Mouse (Mus musculus): ENCODE results near the gene Ltbp3.
A peak's percentile ranks its signal among the peaks of the same experiment; 100 is the strongest.

DNA sequence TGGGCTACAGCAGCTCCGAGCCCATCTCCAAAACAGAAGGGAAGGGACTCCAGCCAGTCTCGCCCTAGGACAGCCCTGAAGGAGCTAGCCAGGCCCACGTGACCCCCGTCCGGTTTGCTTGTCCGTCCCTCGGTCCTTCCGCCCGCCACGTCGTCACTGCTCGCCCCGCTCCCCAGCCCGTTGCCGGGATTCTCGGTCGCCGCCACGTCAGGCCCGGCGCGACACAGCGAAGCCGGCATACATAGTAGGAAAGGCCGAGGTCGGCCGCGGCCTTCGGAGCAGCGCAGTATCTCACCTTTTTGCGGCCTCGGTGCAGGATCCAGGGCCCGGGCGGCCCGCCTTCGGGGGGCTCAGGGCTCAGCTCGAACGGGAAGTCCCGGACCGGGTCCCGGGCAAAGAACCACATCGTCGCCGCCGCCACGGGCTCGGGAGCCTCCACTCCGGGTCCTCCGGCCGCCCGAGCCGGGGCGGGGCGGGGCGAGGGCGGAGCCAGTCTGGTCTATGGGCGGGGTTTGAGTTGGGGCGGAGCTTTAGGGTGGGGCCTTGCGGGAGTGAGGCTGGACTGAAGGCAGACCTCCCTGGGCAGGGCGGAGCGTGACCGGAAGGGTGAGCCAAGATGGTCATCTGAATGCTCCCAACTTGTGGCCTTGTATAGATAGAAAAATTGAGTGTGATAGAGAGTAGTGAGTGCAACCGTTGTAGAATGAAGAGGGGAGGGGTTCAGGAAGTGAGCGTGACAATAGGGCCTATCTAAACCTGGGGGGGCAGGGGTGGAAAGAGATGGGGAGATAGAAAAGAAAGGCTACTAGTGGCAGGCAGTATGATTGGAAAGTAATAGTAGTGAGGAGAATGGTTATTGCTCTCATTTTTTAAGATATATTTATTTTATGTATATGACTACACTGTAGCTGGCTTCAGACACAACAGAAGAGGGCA, 30.5 kb downstream of the Ltbp3 start, which contains the start of gene Scyl1:
- no peak for TF ChIP-seq CTCF (IDR thresholded peaks at IDR 0.05; ENCODE audit: control insufficient read depth, insufficient read depth, low read length)
- peak; percentile 43; the same call in 1 of the 2 replicates for TF ChIP-seq POLR2A (IDR thresholded peaks at IDR 0.05; ENCODE audit: borderline replicate concordance, control insufficient read depth, low read depth, low read length)
